Comparison of ENCODE assay signal across 8 mouse cellular contexts in genomic region chr19:8945251-8945650, GRCm38 (mm10). TPM values are rescaled to one million over a fixed set of nuclear protein-coding genes. Genes with fewer than 3 reads are reported as not detected.
DNase-seq lines count a peak whose midpoint lies in the region; ATAC-seq and TF ChIP-seq lines count a peak whose summit lies in the region.

No protein-coding gene starts in this region.

- no peak for TF ChIP-seq CTCF in forebrain, postnatal 0 days (IDR thresholded peaks at IDR 0.05; ENCODE audit: low read depth)

- no peaks in the 10 kb centered on the region for H3K27me3 ChIP-seq in forebrain, embryonic 12.5 days
- H3K27me3 ChIP-seq in forebrain, postnatal 0 days (ENCODE audit: insufficient read depth, low read length): no peaks in the 10 kb centered on the region
- H3K27me3 ChIP-seq in neural tube, embryonic 12.5 days (replicated peaks): no peaks in the 10 kb centered on the region
- no peaks in the 10 kb centered on the region for H3K27me3 ChIP-seq in liver, embryonic 16.5 days (ENCODE audit: control insufficient read depth, insufficient read depth, low read depth, low read length)

- peaks cover 38% of the 10 kb centered on the region for H3K4me1 ChIP-seq in forebrain, embryonic 12.5 days
- H3K4me1 ChIP-seq in forebrain, postnatal 0 days (ENCODE audit: insufficient read depth): peaks cover 9% of the 10 kb centered on the region; the same call in 1 of the 2 replicates
- H3K4me1 ChIP-seq in neural tube, embryonic 12.5 days: peaks cover 27% of the 10 kb centered on the region
- H3K4me1 ChIP-seq in liver, embryonic 16.5 days (ENCODE audit: control insufficient read depth, low read depth, low read length): peaks cover 53% of the 10 kb centered on the region

- H3K9ac ChIP-seq in forebrain, embryonic 12.5 days: no peak overlapping the region
- no peak overlapping the region for H3K9ac ChIP-seq in forebrain, postnatal 0 days
- no peak overlapping the region for H3K9ac ChIP-seq in neural tube, embryonic 12.5 days
- H3K9ac ChIP-seq in liver, embryonic 16.5 days (ENCODE audit: low read depth, low read length): no peak overlapping the region; the same call in 1 of the 2 replicates

- DNase-seq in forebrain, postnatal 0 days: no peak
- no peak for DNase-seq in neural tube, embryonic 10.5 days (ENCODE audit: extremely low spot score, low spot score)
- DNase-seq in left cerebral cortex, adult 18-20 months (ENCODE audit: low spot score in 2 of 2): no peak
- no peak for DNase-seq in cerebellum, postnatal 36 days
- no peak for DNase-seq in testis, postnatal 10 days (ENCODE audit: low spot score)

- H3K36me3 ChIP-seq in forebrain, embryonic 12.5 days (replicated peaks): peaks cover 64% of the 10 kb centered on the region
- peaks cover 55% of the 10 kb centered on the region for H3K36me3 ChIP-seq in forebrain, postnatal 0 days (ENCODE audit: insufficient read depth)
- H3K36me3 ChIP-seq in neural tube, embryonic 12.5 days: peaks cover 53% of the 10 kb centered on the region
- peaks cover 45% of the 10 kb centered on the region for H3K36me3 ChIP-seq in liver, embryonic 16.5 days (ENCODE audit: control insufficient read depth, insufficient read depth)

- H3K4me2 ChIP-seq in forebrain, embryonic 12.5 days: peak overlapping the region; percentile 69
- H3K4me2 ChIP-seq in forebrain, postnatal 0 days (ENCODE audit: low read depth): no peak overlapping the region
- peak overlapping the region; percentile 40; the same call in 1 of the 2 replicates for H3K4me2 ChIP-seq in neural tube, embryonic 12.5 days (replicated peaks)
- H3K4me2 ChIP-seq in liver, embryonic 16.5 days (ENCODE audit: low read depth, low read length): peak overlapping the region; percentile 80

- H3K4me3 ChIP-seq in forebrain, embryonic 12.5 days (replicated peaks): 0 out of 2 replicates have a peak overlapping the region, but pooled peaks have one; percentile 13
- H3K4me3 ChIP-seq in forebrain, postnatal 0 days (ENCODE audit: low read depth, low read length): no peak overlapping the region
- no peak overlapping the region for H3K4me3 ChIP-seq in neural tube, embryonic 12.5 days
- H3K4me3 ChIP-seq in liver, embryonic 16.5 days (ENCODE audit: low read depth, low read length): peak overlapping the region; percentile 33

- H3K9me3 ChIP-seq in forebrain, embryonic 12.5 days: no peaks in the 10 kb centered on the region
- no peaks in the 10 kb centered on the region for H3K9me3 ChIP-seq in forebrain, postnatal 0 days (ENCODE audit: low read length)
- H3K9me3 ChIP-seq in neural tube, embryonic 12.5 days: no peaks in the 10 kb centered on the region
- no peaks in the 10 kb centered on the region for H3K9me3 ChIP-seq in liver, embryonic 16.5 days (replicated peaks; ENCODE audit: control insufficient read depth, low read length)

- H3K27ac ChIP-seq in forebrain, embryonic 12.5 days: 0 out of 2 replicates have a peak overlapping the region, but pooled peaks have one; percentile 26
- no peak overlapping the region for H3K27ac ChIP-seq in forebrain, postnatal 0 days (ENCODE audit: low read depth, low read length)
- no peak overlapping the region for H3K27ac ChIP-seq in neural tube, embryonic 12.5 days
- peak overlapping the region; percentile 98 for H3K27ac ChIP-seq in liver, embryonic 16.5 days (ENCODE audit: low read length)

- 90% methylated on average over 6 of the region's 6 CpGs for WGBS in forebrain, embryonic 12.5 days
- WGBS in forebrain, postnatal 0 days: 82% methylated on average over 6 of the region's 6 CpGs
- WGBS in neural tube, embryonic 12.5 days: 89% methylated on average over 6 of the region's 6 CpGs
- WGBS in liver, embryonic 16.5 days (ENCODE audit: insufficient replicate concordance): 68% methylated on average over 6 of the region's 6 CpGs

- no peak for ATAC-seq in forebrain, embryonic 12.5 days (ENCODE audit: low FRiP score)
- no peak for ATAC-seq in forebrain, postnatal 0 days
- ATAC-seq in neural tube, embryonic 12.5 days (ENCODE audit: low FRiP score, low read depth): no peak
- no peak for ATAC-seq in liver, embryonic 16.5 days (ENCODE audit: low read depth)

RNA-seq across cellular contexts. Expression of gene Mta2, which starts 3.6 kb away (rescaled TPM):
- polyA plus RNA-seq in forebrain, embryonic 12.5 days (2016; fragmentation: Nextera tagmentation; extraction: Ambion mirVana): 193 and 206 TPM in 2 replicates
- 71.2 and 86.4 TPM in 2 replicates for total RNA-seq in forebrain, postnatal 0 days (2014; rRNA removed)
- 87.8 and 91.3 TPM in 2 replicates for polyA plus RNA-seq in forebrain, postnatal 0 days (2015; fragmentation: Nextera tagmentation; extraction: Ambion mirVana)
- polyA plus RNA-seq in neural tube, embryonic 12.5 days (2016; fragmentation: Nextera tagmentation; extraction: Ambion mirVana): 175 and 177 TPM in 2 replicates
- 73.9 and 82.3 TPM in 2 replicates for polyA plus RNA-seq in liver, embryonic 16.5 days (2015; fragmentation: Nextera tagmentation; extraction: Ambion mirVana)
- total RNA-seq in left cerebral cortex, adult 18-20 months (2021): 10 to 100 TPM; 49.6 to 49.8 TPM

RNA-seq across cellular contexts. Expression of gene Tut1, which starts 8.4 kb away (rescaled TPM):
- 36.9 and 37.0 TPM in 2 replicates for polyA plus RNA-seq in forebrain, embryonic 12.5 days (2016; fragmentation: Nextera tagmentation; extraction: Ambion mirVana)
- 20.8 and 24.5 TPM in 2 replicates for total RNA-seq in forebrain, postnatal 0 days (2014; rRNA removed)
- 14.8 and 17.6 TPM in 2 replicates for polyA plus RNA-seq in forebrain, postnatal 0 days (2015; fragmentation: Nextera tagmentation; extraction: Ambion mirVana)
- polyA plus RNA-seq in neural tube, embryonic 12.5 days (2016; fragmentation: Nextera tagmentation; extraction: Ambion mirVana): 32.5 and 34.6 TPM in 2 replicates
- polyA plus RNA-seq in liver, embryonic 16.5 days (2015; fragmentation: Nextera tagmentation; extraction: Ambion mirVana): 12.6 and 12.9 TPM in 2 replicates
- 10 to 100 TPM; 22.5 to 23.7 TPM for total RNA-seq in left cerebral cortex, adult 18-20 months (2021)

RNA-seq across cellular contexts. Expression of gene Eml3, which starts 15.9 kb away (rescaled TPM):
- 13.2 and 13.8 TPM in 2 replicates for polyA plus RNA-seq in forebrain, embryonic 12.5 days (2016; fragmentation: Nextera tagmentation; extraction: Ambion mirVana)
- 5.1 and 7.3 TPM in 2 replicates for total RNA-seq in forebrain, postnatal 0 days (2014; rRNA removed)
- polyA plus RNA-seq in forebrain, postnatal 0 days (2015; fragmentation: Nextera tagmentation; extraction: Ambion mirVana): 7.5 and 8.1 TPM in 2 replicates
- 14.1 and 14.3 TPM in 2 replicates for polyA plus RNA-seq in neural tube, embryonic 12.5 days (2016; fragmentation: Nextera tagmentation; extraction: Ambion mirVana)
- 11.4 and 12.8 TPM in 2 replicates for polyA plus RNA-seq in liver, embryonic 16.5 days (2015; fragmentation: Nextera tagmentation; extraction: Ambion mirVana)
- total RNA-seq in left cerebral cortex, adult 18-20 months (2021): 10 to 100 TPM in 1 of 2 experiments, 1 to 10 TPM in 1; 9.0 to 11.5 TPM

RNA-seq across cellular contexts. Expression of gene Rom1, which starts 16.1 kb away (rescaled TPM):
- 1.3 and 2.5 TPM in 2 replicates for polyA plus RNA-seq in forebrain, embryonic 12.5 days (2016; fragmentation: Nextera tagmentation; extraction: Ambion mirVana)
- total RNA-seq in forebrain, postnatal 0 days (2014; rRNA removed): 2.3 and 3.5 TPM in 2 replicates
- polyA plus RNA-seq in forebrain, postnatal 0 days (2015; fragmentation: Nextera tagmentation; extraction: Ambion mirVana): 2.4 and 3.3 TPM in 2 replicates
- polyA plus RNA-seq in neural tube, embryonic 12.5 days (2016; fragmentation: Nextera tagmentation; extraction: Ambion mirVana): 2.1 and 2.3 TPM in 2 replicates
- polyA plus RNA-seq in liver, embryonic 16.5 days (2015; fragmentation: Nextera tagmentation; extraction: Ambion mirVana): 2.4 and 2.6 TPM in 2 replicates
- 1 to 10 TPM; 6.4 to 7.6 TPM for total RNA-seq in left cerebral cortex, adult 18-20 months (2021)

RNA-seq across cellular contexts. Expression of gene Eef1g, which starts 21.6 kb away (rescaled TPM):
- 365 and 373 TPM in 2 replicates for polyA plus RNA-seq in forebrain, embryonic 12.5 days (2016; fragmentation: Nextera tagmentation; extraction: Ambion mirVana)
- total RNA-seq in forebrain, postnatal 0 days (2014; rRNA removed): 524 and 615 TPM in 2 replicates
- 250 and 269 TPM in 2 replicates for polyA plus RNA-seq in forebrain, postnatal 0 days (2015; fragmentation: Nextera tagmentation; extraction: Ambion mirVana)
- polyA plus RNA-seq in neural tube, embryonic 12.5 days (2016; fragmentation: Nextera tagmentation; extraction: Ambion mirVana): 360 and 361 TPM in 2 replicates
- polyA plus RNA-seq in liver, embryonic 16.5 days (2015; fragmentation: Nextera tagmentation; extraction: Ambion mirVana): 153 and 172 TPM in 2 replicates
- total RNA-seq in left cerebral cortex, adult 18-20 months (2021): 100 to 1,000 TPM; 251 to 256 TPM

Comparison
In these comparisons a context has a peak if more than half of its experiments do, and no peak if none do; other contexts are left out.
1. H3K27ac ChIP-seq: peak in forebrain, embryonic 12.5 days (single experiment) and liver, embryonic 16.5 days (single experiment); none in forebrain, postnatal 0 days (single experiment) and neural tube, embryonic 12.5 days (single experiment).
2. H3K4me3 ChIP-seq: peak in forebrain, embryonic 12.5 days (single experiment) and liver, embryonic 16.5 days (single experiment); none in forebrain, postnatal 0 days (single experiment) and neural tube, embryonic 12.5 days (single experiment).